In the genomic region with DNA sequence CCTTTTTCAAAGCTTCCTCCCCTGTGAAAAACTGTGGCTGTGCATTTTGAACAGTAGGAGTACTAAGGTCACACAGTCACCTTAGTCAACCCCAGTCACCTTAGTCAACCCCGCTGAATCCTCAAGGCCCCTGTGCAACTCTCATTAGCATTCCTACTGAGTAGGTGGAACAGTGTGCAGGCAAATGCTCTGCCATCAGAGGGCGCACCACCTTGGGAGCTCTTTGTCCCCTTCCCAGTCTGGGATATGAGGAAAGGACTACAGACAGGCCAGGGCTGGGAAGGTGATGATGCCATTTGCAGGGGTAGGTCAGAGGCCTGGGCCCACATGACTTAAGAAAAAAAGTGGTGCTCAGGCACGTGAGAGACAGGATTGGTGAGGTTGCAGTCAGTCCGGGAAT, we compare ENCODE assay signal across 9 mouse cellular contexts. TPM values are rescaled to one million over a fixed set of nuclear protein-coding genes. Genes with fewer than 3 reads are reported as not detected.
DNase-seq lines count a peak whose midpoint lies in the region; ATAC-seq lines count a peak whose summit lies in the region.
"Had no signal": no experiment of that assay in that cellular context is flagged by ENCODE, and none has a peak within 500 bp of the region (broad histone marks: within the 10 kb centered on the region; RNA-seq: fewer than 3 reads in every experiment).

No protein-coding gene starts in this region.

- H3K27me3 ChIP-seq in heart, embryonic 12.5 days (replicated peaks) = no peaks in the 10 kb centered on the region
- H3K27me3 ChIP-seq: heart, embryonic 13.5 days had no signal

- H3K4me2 ChIP-seq in heart, embryonic 12.5 days = no peak overlapping the region
- H3K4me2 ChIP-seq: heart, embryonic 13.5 days had no signal

- peak; percentile 33 for DNase-seq in heart, postnatal 4 days
- peak; percentile 63 for DNase-seq in thymus, postnatal 4 days
- no peak for DNase-seq in thymus, postnatal 14 days
- DNase-seq in kidney, adult 8-10 months = peak; percentile 85 to 88
- DNase-seq in right cerebral cortex, postnatal 4 days = peak; percentile 48
- no peak for DNase-seq in natural killer cell, adult 2 months (ENCODE audit: low spot score in 2 of 2)
- DNase-seq in urinary bladder, postnatal 36 days (ENCODE audit: low spot score in 2 of 2) = no peak

- H3K4me1 ChIP-seq in heart, embryonic 12.5 days (replicated peaks) = peaks cover 45% of the 10 kb centered on the region

- H3K36me3 ChIP-seq in heart, embryonic 12.5 days = peaks cover 45% of the 10 kb centered on the region

- 66% methylated on average over 4 of the region's 4 CpGs for WGBS in heart, embryonic 12.5 days

- no peak overlapping the region for H3K9ac ChIP-seq in heart, embryonic 12.5 days
- H3K9ac ChIP-seq: heart, embryonic 13.5 days had no signal

- no peak overlapping the region for H3K27ac ChIP-seq in heart, embryonic 12.5 days (ENCODE audit: poor library complexity, severe bottlenecking)
- H3K27ac ChIP-seq: heart, embryonic 13.5 days had no signal

- H3K4me3 ChIP-seq in heart, embryonic 12.5 days = no peak overlapping the region
- H3K4me3 ChIP-seq: heart, embryonic 13.5 days had no signal

- ATAC-seq in heart, embryonic 12.5 days (ENCODE audit: insufficient number of reproducible peaks, low FRiP score) = no peak

- H3K9me3 ChIP-seq in heart, embryonic 12.5 days (replicated peaks) = no peaks in the 10 kb centered on the region
- H3K9me3 ChIP-seq: heart, embryonic 13.5 days had no signal

RNA-seq across cellular contexts. Expression of a gene that starts 1.4 kb away (rescaled TPM):
- 1 to 10 TPM in 1 of 2 experiments, under 1 TPM in 1; 0.70 to 1.1 TPM for total RNA-seq in heart, postnatal 4 days (2021)
- polyA plus RNA-seq in heart, embryonic 12.5 days (2016; fragmentation: Nextera tagmentation; extraction: Ambion mirVana) = 0.19 and 0.40 TPM in 2 replicates

RNA-seq across cellular contexts. Expression of a gene that starts 4.4 kb away (rescaled TPM):
- 10 to 100 TPM; 10.8 to 11.7 TPM for total RNA-seq in heart, postnatal 4 days (2021)
- polyA plus RNA-seq in heart, embryonic 12.5 days (2016; fragmentation: Nextera tagmentation; extraction: Ambion mirVana) = 31.3 and 36.1 TPM in 2 replicates

RNA-seq across cellular contexts. Expression of a gene that starts 10.7 kb away (rescaled TPM):
- total RNA-seq in heart, postnatal 4 days (2021) = 100 to 1,000 TPM; 195 to 217 TPM
- polyA plus RNA-seq in heart, embryonic 12.5 days (2016; fragmentation: Nextera tagmentation; extraction: Ambion mirVana) = 160 and 161 TPM in 2 replicates

RNA-seq across cellular contexts. Expression of a gene that starts 18.0 kb away (rescaled TPM):
- total RNA-seq in heart, postnatal 4 days (2021) = 10 to 100 TPM; 14.4 to 15.1 TPM
- polyA plus RNA-seq in heart, embryonic 12.5 days (2016; fragmentation: Nextera tagmentation; extraction: Ambion mirVana) = 18.4 and 20.1 TPM in 2 replicates

RNA-seq across cellular contexts. Expression of a gene that starts 34.6 kb away (rescaled TPM):
- 10 to 100 TPM; 77.1 to 78.4 TPM for total RNA-seq in heart, postnatal 4 days (2021)
- 24.0 and 24.9 TPM in 2 replicates for polyA plus RNA-seq in heart, embryonic 12.5 days (2016; fragmentation: Nextera tagmentation; extraction: Ambion mirVana)

Comparison
In these comparisons a context has a peak if more than half of its experiments do, and no peak if none do; other contexts are left out.
1. DNase-seq: peak in heart, postnatal 4 days (single experiment), thymus, postnatal 4 days (single experiment), kidney, adult 8-10 months (2 of 2) and right cerebral cortex, postnatal 4 days (single experiment); none in thymus, postnatal 14 days (single experiment), natural killer cell, adult 2 months (0 of 2) and urinary bladder, postnatal 36 days (0 of 2).